In genomic region chr13:20100357-20100756, GRCm38 (mm10) we compare ENCODE assay signal across 19 mouse cellular contexts. TPM values are rescaled to one million over a fixed set of nuclear protein-coding genes. Genes with fewer than 3 reads are reported as not detected.
DNase-seq lines count a peak whose midpoint lies in the region; ATAC-seq and TF ChIP-seq lines count a peak whose summit lies in the region.
"Had no signal": no experiment of that assay in that cellular context is flagged by ENCODE, and none has a peak within 500 bp of the region (broad histone marks: within the 10 kb centered on the region; RNA-seq: fewer than 3 reads in every experiment).

No protein-coding gene starts in this region.

- no peak for ATAC-seq in kidney, embryonic 16.5 days (ENCODE audit: low FRiP score, low TSS enrichment)
- peak; percentile 44; the same call in 1 of the 2 replicates for ATAC-seq in lung, postnatal 0 days
- ATAC-seq: intestine, postnatal 0 days had no signal

- peaks cover 22% of the 10 kb centered on the region for H3K4me1 ChIP-seq in heart, adult 2 months (ENCODE audit: control insufficient read depth, insufficient read depth, low read length)
- peaks cover 16% of the 10 kb centered on the region for H3K4me1 ChIP-seq in kidney, embryonic 16.5 days (ENCODE audit: insufficient read depth, low read length)
- no peaks in the 10 kb centered on the region for H3K4me1 ChIP-seq in kidney, adult 2 months (ENCODE audit: control insufficient read depth, insufficient read depth, low read length)
- H3K4me1 ChIP-seq in lung, postnatal 0 days (ENCODE audit: insufficient read depth, low read depth, low read length) = peaks cover 18% of the 10 kb centered on the region; the same call in 1 of the 2 replicates
- H3K4me1 ChIP-seq in lung, adult 2 months (ENCODE audit: control insufficient read depth, insufficient read depth, low read length) = peaks cover 28% of the 10 kb centered on the region
- peaks cover 19% of the 10 kb centered on the region for H3K4me1 ChIP-seq in brown adipose tissue, adult 24 weeks (ENCODE audit: control insufficient read depth, insufficient read depth, insufficient read length, low read length)
- H3K4me1 ChIP-seq: hindbrain, embryonic 15.5 days had no signal

- no peak for DNase-seq in heart, adult 2 months
- no peak for DNase-seq in heart, postnatal 14 days
- DNase-seq in kidney, adult 2 months = no peak
- DNase-seq in lung, postnatal 0 days (ENCODE audit: low spot score) = peak; percentile 35
- DNase-seq in lung, adult 2 months = no peak
- DNase-seq in c-Kit-positive CD71-positive TER-119-positive erythroid progenitor cells, embryonic 14.5 days (ENCODE audit: low spot score) = no peak
- DNase-seq: adrenal gland, adult 2 months; adrenal gland, postnatal 25 days; cerebellum, adult 11 months; cerebellum, adult 8-10 months; gastrocnemius, postnatal 10 days had no signal

- no peak overlapping the region for H3K9ac ChIP-seq in heart, adult 2 months (ENCODE audit: low read depth, low read length)
- no peak overlapping the region for H3K9ac ChIP-seq in kidney, embryonic 16.5 days (replicated peaks; ENCODE audit: low read length)
- no peak overlapping the region for H3K9ac ChIP-seq in lung, postnatal 0 days (replicated peaks; ENCODE audit: low read depth)
- H3K9ac ChIP-seq: embryonic facial prominence, embryonic 15.5 days; hindbrain, embryonic 15.5 days had no signal

- no peaks in the 10 kb centered on the region; the same call in 1 of the 2 replicates for H3K79me2 ChIP-seq in heart, adult 2 months (replicated peaks; ENCODE audit: control insufficient read depth, insufficient read depth, low read length)

- no peak for TF ChIP-seq CTCF in heart, adult 2 months (IDR thresholded peaks at IDR 0.05)
- TF ChIP-seq CTCF in kidney, adult 2 months (conservative IDR thresholded peaks at IDR 0.05; ENCODE audit: insufficient read depth, insufficient read length, low read depth, low read length) = no peak
- no peak for TF ChIP-seq CTCF in lung, postnatal 0 days (IDR thresholded peaks at IDR 0.05)
- no peak for TF ChIP-seq CTCF in lung, adult 2 months (IDR thresholded peaks at IDR 0.05; ENCODE audit: insufficient read depth, low read length)

- intact Hi-C loops in heart, adult 2 months (cut with DNase I) = no loop called here
- intact Hi-C loops in heart, postnatal 14 days (cut with DNase I) = no loop called here

- no peak for TF ChIP-seq POLR2A in heart, adult 2 months (IDR thresholded peaks at IDR 0.05; ENCODE audit: insufficient read depth, low read depth, low read length)
- no peak for TF ChIP-seq POLR2A in kidney, adult 2 months (IDR thresholded peaks at IDR 0.05; ENCODE audit: low read depth, low read length)
- TF ChIP-seq POLR2A in lung, adult 2 months (IDR thresholded peaks at IDR 0.05; ENCODE audit: borderline replicate concordance, extremely low read depth, low read depth, low read length) = no peak

- WGBS in heart, adult 2 months = 27% methylated on average over 3 of the region's 3 CpGs
- WGBS in kidney, embryonic 16.5 days = 64% methylated on average over 3 of the region's 3 CpGs
- 61% methylated on average over 3 of the region's 3 CpGs for WGBS in kidney, adult 2 months
- WGBS in lung, postnatal 0 days = 23% methylated on average over 3 of the region's 3 CpGs
- WGBS in lung, adult 2 months = 25% methylated on average over 3 of the region's 3 CpGs

- H3K4me2 ChIP-seq in kidney, embryonic 16.5 days (replicated peaks; ENCODE audit: low read depth, low read length) = no peak overlapping the region
- 0 out of 2 replicates have a peak overlapping the region, but pooled peaks have one; percentile 3 for H3K4me2 ChIP-seq in lung, postnatal 0 days (replicated peaks; ENCODE audit: low read depth, low read length)
- H3K4me2 ChIP-seq: embryonic facial prominence, embryonic 15.5 days; heart, embryonic 11.5 days; hindbrain, embryonic 15.5 days had no signal

- TF ChIP-seq EP300 in heart, adult 2 months (IDR thresholded peaks at IDR 0.05; ENCODE audit: insufficient read depth, low read depth, low read length) = no peak
- peak; percentile 55; the same call in 1 of the 2 replicates for TF ChIP-seq EP300 in lung, postnatal 0 days (IDR thresholded peaks at IDR 0.05)

- peaks cover 18% of the 10 kb centered on the region for H3K36me3 ChIP-seq in heart, adult 2 months (ENCODE audit: control insufficient read depth, insufficient read depth, low read length)
- H3K36me3 ChIP-seq in kidney, embryonic 16.5 days (ENCODE audit: insufficient read depth, low read length) = no peaks in the 10 kb centered on the region
- no peaks in the 10 kb centered on the region for H3K36me3 ChIP-seq in kidney, adult 2 months (ENCODE audit: control insufficient read depth, insufficient read depth, low read length)
- H3K36me3 ChIP-seq in lung, postnatal 0 days (ENCODE audit: insufficient read depth, low read length) = no peaks in the 10 kb centered on the region
- H3K36me3 ChIP-seq: embryonic facial prominence, embryonic 15.5 days; forebrain, embryonic 10.5 days; hindbrain, embryonic 15.5 days had no signal

- no peaks in the 10 kb centered on the region for H3K27me3 ChIP-seq in heart, adult 2 months (ENCODE audit: control insufficient read depth, insufficient read depth, low read length)
- no peaks in the 10 kb centered on the region for H3K27me3 ChIP-seq in kidney, embryonic 16.5 days (ENCODE audit: insufficient read depth, low read length)
- no peaks in the 10 kb centered on the region for H3K27me3 ChIP-seq in kidney, adult 2 months (replicated peaks; ENCODE audit: control insufficient read depth, insufficient read depth, low read length)
- no peaks in the 10 kb centered on the region for H3K27me3 ChIP-seq in lung, postnatal 0 days (replicated peaks; ENCODE audit: insufficient read depth, low read length)
- H3K27me3 ChIP-seq: embryonic facial prominence, embryonic 15.5 days; hindbrain, embryonic 15.5 days had no signal

- peak overlapping the region; percentile 66 for H3K27ac ChIP-seq in heart, adult 2 months
- H3K27ac ChIP-seq in kidney, embryonic 16.5 days (ENCODE audit: low read length) = peak overlapping the region; percentile 20; the same call in 1 of the 2 replicates
- H3K27ac ChIP-seq in kidney, adult 2 months (ENCODE audit: insufficient read depth, low read depth, low read length) = no peak overlapping the region
- peak overlapping the region; percentile 44 for H3K27ac ChIP-seq in lung, postnatal 0 days (ENCODE audit: low read length)
- H3K27ac ChIP-seq in brown adipose tissue, adult 24 weeks (replicated peaks; ENCODE audit: low read depth, low read length) = peak overlapping the region; percentile 36
- H3K27ac ChIP-seq: embryonic facial prominence, embryonic 15.5 days; forebrain, embryonic 10.5 days; hindbrain, embryonic 15.5 days had no signal

- H3K9me3 ChIP-seq in kidney, embryonic 16.5 days (ENCODE audit: low read length) = no peaks in the 10 kb centered on the region
- H3K9me3 ChIP-seq in lung, postnatal 0 days (ENCODE audit: low read length) = no peaks in the 10 kb centered on the region
- H3K9me3 ChIP-seq: embryonic facial prominence, embryonic 15.5 days; forebrain, embryonic 10.5 days; hindbrain, embryonic 15.5 days had no signal

- no peak overlapping the region for H3K4me3 ChIP-seq in heart, adult 2 months
- no peak overlapping the region for H3K4me3 ChIP-seq in kidney, embryonic 16.5 days (ENCODE audit: low read length)
- no peak overlapping the region for H3K4me3 ChIP-seq in kidney, adult 2 months (ENCODE audit: insufficient read depth, low read depth, low read length)
- H3K4me3 ChIP-seq in lung, postnatal 0 days (ENCODE audit: low read depth, low read length) = no peak overlapping the region
- H3K4me3 ChIP-seq in lung, adult 2 months (replicated peaks; ENCODE audit: extremely low read depth, low read depth, low read length) = no peak overlapping the region
- H3K4me3 ChIP-seq in brown adipose tissue, adult 24 weeks (ENCODE audit: insufficient read depth, low read depth, low read length) = no peak overlapping the region
- H3K4me3 ChIP-seq: embryonic facial prominence, embryonic 15.5 days; erythroblast, embryonic 14.5 days; forebrain, embryonic 10.5 days; hindbrain, embryonic 15.5 days had no signal

RNA-seq across cellular contexts. Expression of gene Elmo1, which starts 10.0 kb away (rescaled TPM):
- 1 to 10 TPM; 7.1 to 9.1 TPM for total RNA-seq in heart, adult 2 months (2021)
- 7.0 and 11.2 TPM in 2 replicates for polyA plus RNA-seq in heart, adult 2 months (2012; rRNA removed)
- total RNA-seq in heart, postnatal 14 days (2021) = 10 to 100 TPM; 16.4 to 17.1 TPM
- polyA plus RNA-seq in kidney, embryonic 16.5 days (2015; fragmentation: Nextera tagmentation; extraction: Ambion mirVana) = 16.5 and 16.8 TPM in 2 replicates
- polyA plus RNA-seq in kidney, adult 2 months (2012; rRNA removed) = 3.4 and 4.5 TPM in 2 replicates
- polyA plus RNA-seq in lung, postnatal 0 days (2015; fragmentation: Nextera tagmentation; extraction: Ambion mirVana) = 20.8 and 21.9 TPM in 2 replicates
- 24.2 and 28.3 TPM in 2 replicates for polyA plus RNA-seq in lung, adult 2 months (2012; rRNA removed)
- 1.7 and 2.0 TPM in 2 replicates for polyA plus RNA-seq in brown adipose tissue, adult 24 weeks (2012; ENCODE audit: insufficient read depth, insufficient read length, missing spikeins)
